Mouse (Mus musculus) common myeloid progenitor, adult 5-6 weeks (primary cell): ENCODE data around the gene Isg20l2. TPM values are rescaled to one million over a fixed set of nuclear protein-coding genes. Genes with fewer than 3 reads are reported as not detected.
A peak's percentile ranks its signal among the peaks of the same experiment; 100 is the strongest.
"Not testable (repeated sequence)": the region's sequence is repeated elsewhere in the genome, so short reads cannot be mapped to it uniquely, and the experiment has no call there.

ENCODE experiments used
- ATAC-seq: replicated peaks from 2 replicates; pipeline ENCODE4 v1.8.0; 2016; ENCODE audit warnings: low read depth, mild to moderate bottlenecking, moderate TSS enrichment, inconsistent platforms; ENCODE audit not compliant: poor library complexity, severe bottlenecking
- total RNA-seq: library from RNA; stranded (forward); fragments of 200-1000, 187-1606 nt; gene quantifications from 2 replicates; pipeline ENCODE4 v1.2.3, GENCODE M21; 2017

Isg20l2 gene
- 50.2 and 56.6 TPM in 2 replicates for total RNA-seq

- peak; percentile 96 for ATAC-seq
Measured at GRCm38 (mm10) chr3:87930078-87930795, at the start of gene Isg20l2, which contains the start of gene Rrnad1. TSS of gene Isg20l2 (plus strand) at chr3:87930314. TSS of gene Rrnad1 (minus strand) at chr3:87930717.

GRCm38 (mm10) chr3:87884291-87884690, 45.8 kb upstream of the Isg20l2 start:
- ATAC-seq = no peak

- peak; percentile 15; the same call in 1 of the 2 replicates for ATAC-seq
Measured at GRCm38 (mm10) chr3:87884708-87885251, 45.3 kb upstream of the Isg20l2 start.

- ATAC-seq = peak; percentile 96
Measured at GRCm38 (mm10) chr3:87885281-87886003, 44.7 kb upstream of the Isg20l2 start, which contains the start of gene Prcc. TSS of gene Prcc (minus strand) at chr3:87885608.

- peak; percentile 5 for ATAC-seq
Measured at GRCm38 (mm10) chr3:87886004-87886365, 44.1 kb upstream of the Isg20l2 start.

GRCm38 (mm10) chr3:87886416-87886815, 43.7 kb upstream of the Isg20l2 start:
- no peak for ATAC-seq

- not testable (repeated sequence) for ATAC-seq
Measured at GRCm38 (mm10) chr3:87887400-87887799, 42.7 kb upstream of the Isg20l2 start.

GRCm38 (mm10) chr3:87891481-87891880, 38.6 kb upstream of the Isg20l2 start:
- no peak for ATAC-seq

GRCm38 (mm10) chr3:87893367-87893905, 36.7 kb upstream of the Isg20l2 start:
- no peak for ATAC-seq

GRCm38 (mm10) chr3:87899266-87899665, 30.8 kb upstream of the Isg20l2 start:
- no peak for ATAC-seq

- ATAC-seq = no peak
Measured at GRCm38 (mm10) chr3:87899776-87900175, 30.3 kb upstream of the Isg20l2 start.

- ATAC-seq = peak; percentile 86
Measured at GRCm38 (mm10) chr3:87901036-87901624, 29.0 kb upstream of the Isg20l2 start.

GRCm38 (mm10) chr3:87901959-87902358, 28.2 kb upstream of the Isg20l2 start:
- ATAC-seq = 0 out of 2 replicates have a peak, but pooled peaks have one; percentile 1

- ATAC-seq = no peak
Measured at GRCm38 (mm10) chr3:87903821-87904220, 26.3 kb upstream of the Isg20l2 start.

- ATAC-seq = peak; percentile 72
Measured at GRCm38 (mm10) chr3:87905880-87906485, 24.1 kb upstream of the Isg20l2 start, which contains the start of gene Hdgf. TSS of gene Hdgf (plus strand) at chr3:87906321.

- ATAC-seq = no peak
Measured at GRCm38 (mm10) chr3:87906601-87906980, 23.5 kb upstream of the Isg20l2 start.

GRCm38 (mm10) chr3:87906981-87907857, 22.9 kb upstream of the Isg20l2 start:
- ATAC-seq = no peak

- no peak for ATAC-seq
Measured at GRCm38 (mm10) chr3:87907906-87908305, 22.2 kb upstream of the Isg20l2 start.

- no peak for ATAC-seq
Measured at GRCm38 (mm10) chr3:87909381-87909780, 20.7 kb upstream of the Isg20l2 start.
